Mouse (Mus musculus) MEL (cell line): ENCODE measurements around the gene Mpeg1. TPM values are rescaled to one million over a fixed set of nuclear protein-coding genes. Genes with fewer than 3 reads are reported as not detected.

Experiments
- DNase-seq: peaks from one replicate; pipeline ENCODE4 v3.0.0; 2011; ENCODE audit warnings: low read depth, low spot score
- H3K27ac ChIP-seq: 2 replicates; pipeline ENCODE4 v1.5.1; 2012; ENCODE audit warnings: low read depth, mild to moderate bottlenecking, control low read depth, low read length, moderate library complexity; ENCODE audit not compliant: control insufficient read depth
- H3K27me3 ChIP-seq, 2 experiments: fragments of 150-350 bp in 1 of 2; sonication (generic) in 1 of 2; 2 replicates each; pipeline ENCODE4 v1.6.1; 2012; ENCODE audit warnings: low read length in 2 of 2, mild to moderate bottlenecking in 2 of 2, improper control_type of control experiment in 1 of 2, moderate library complexity in 1 of 2; ENCODE audit not compliant: insufficient read depth in 2 of 2, control insufficient read depth in 1 of 2
- H3K36me3 ChIP-seq, 2 experiments: 2 replicates each; pipeline ENCODE4 v1.6.1; 2012 to 2014; ENCODE audit warnings: low read length in 2 of 2, improper control_type of control experiment in 1 of 2, inconsistent platforms in 1 of 2, mild to moderate bottlenecking in 1 of 2; ENCODE audit not compliant: insufficient read depth in 2 of 2, control insufficient read depth in 1 of 2
- H3K4me1 ChIP-seq, 2 experiments: fragments of 150-350 bp in 1 of 2; sonication (generic) in 1 of 2; 2 replicates each; pipeline ENCODE4 v1.6.1; 2012; ENCODE audit warnings: low read length in 2 of 2, improper control_type of control experiment in 1 of 2, mild to moderate bottlenecking in 1 of 2; ENCODE audit not compliant: insufficient read depth in 2 of 2, control insufficient read depth in 1 of 2
- H3K4me3 ChIP-seq, 2 experiments: fragments of 150-350 bp in 1 of 2; sonication (generic) in 1 of 2; 2 replicates each; pipeline ENCODE4 v1.5.1; 2012; ENCODE audit warnings: low read depth in 2 of 2, low read length in 2 of 2, mild to moderate bottlenecking in 2 of 2, moderate library complexity in 2 of 2, control low read depth in 1 of 2, improper control_type of control experiment in 1 of 2; ENCODE audit not compliant: control insufficient read depth in 1 of 2, insufficient read depth in 1 of 2
- H3K79me2 ChIP-seq: 2 replicates; pipeline ENCODE4 v1.6.1; 2012; ENCODE audit warnings: mild to moderate bottlenecking, low read length, moderate library complexity; ENCODE audit not compliant: control insufficient read depth, poor library complexity, insufficient read depth
- H3K9ac ChIP-seq: 2 replicates; pipeline ENCODE4 v1.6.1; 2012; ENCODE audit warnings: low read depth, mild to moderate bottlenecking, control low read depth, low read length, moderate library complexity; ENCODE audit not compliant: control insufficient read depth, poor library complexity, severe bottlenecking
- H3K9me3 ChIP-seq: fragments of 150-350 bp; sonication (generic); replicated peaks from 2 replicates; pipeline ENCODE4 v1.6.1; 2012; ENCODE audit warnings: mild to moderate bottlenecking, low read length, improper control_type of control experiment, moderate library complexity; ENCODE audit not compliant: insufficient read depth
- BHLHE40 ChIP-seq: IDR thresholded peaks from 2 replicates; pipeline ENCODE4 v1.6.1; 2012; ENCODE audit warnings: low read depth, mild to moderate bottlenecking, inconsistent platforms, low read length, improper control_type of control experiment, borderline replicate concordance
- CHD1 ChIP-seq: IDR thresholded peaks from 2 replicates; pipeline ENCODE4 v1.6.1; 2012; ENCODE audit warnings: low read depth, mild to moderate bottlenecking, inconsistent platforms, low read length, improper control_type of control experiment
- ETS1 ChIP-seq: IDR thresholded peaks from 2 replicates; pipeline ENCODE4 v1.6.1; 2012; ENCODE audit warnings: low read depth, mild to moderate bottlenecking, inconsistent platforms, low read length, improper control_type of control experiment, moderate library complexity
- GABPA ChIP-seq: IDR thresholded peaks from 2 replicates; pipeline ENCODE4 v1.6.1; 2012; ENCODE audit warnings: low read depth, mild to moderate bottlenecking, inconsistent platforms, low read length, improper control_type of control experiment, moderate library complexity
- GATA1 ChIP-seq: IDR thresholded peaks from 2 replicates; pipeline ENCODE4 v1.6.1; 2011; ENCODE audit warnings: low read depth, low read length, improper control_type of control experiment
- MAX ChIP-seq: IDR thresholded peaks from 2 replicates; pipeline ENCODE4 v1.6.1; 2011; ENCODE audit warnings: low read length, improper control_type of control experiment
- MEF2A ChIP-seq: IDR thresholded peaks from 2 replicates; pipeline ENCODE4 v1.6.1; 2014; ENCODE audit warnings: low read depth, mild to moderate bottlenecking, inconsistent platforms, low read length, improper control_type of control experiment; ENCODE audit not compliant: poor library complexity, insufficient replicate concordance, severe bottlenecking; ENCODE audit errors: extremely low read depth
- MXI1 ChIP-seq: IDR thresholded peaks from 2 replicates; pipeline ENCODE4 v1.6.1; 2011; ENCODE audit warnings: mild to moderate bottlenecking, low read depth, low read length, improper control_type of control experiment
- MYC ChIP-seq: IDR thresholded peaks from 2 replicates; pipeline ENCODE4 v1.6.1; 2011; ENCODE audit warnings: low read depth, mild to moderate bottlenecking, low read length, improper control_type of control experiment, moderate library complexity
- NELFE ChIP-seq: IDR thresholded peaks from 2 replicates; pipeline ENCODE4 v1.6.1; 2011; ENCODE audit warnings: low read depth, low read length, improper control_type of control experiment
- POLR2AphosphoS2 ChIP-seq: IDR thresholded peaks from 2 replicates; pipeline ENCODE4 v1.6.1; 2011; ENCODE audit warnings: low read length, improper control_type of control experiment
- POLR2AphosphoS5 ChIP-seq: IDR thresholded peaks from 2 replicates; pipeline ENCODE4 v1.6.1; 2012; ENCODE audit warnings: low read depth, borderline replicate concordance, mild to moderate bottlenecking, inconsistent platforms, low read length, moderate library complexity, mixed read lengths
- SIN3A ChIP-seq: IDR thresholded peaks from 2 replicates; pipeline ENCODE4 v1.6.1; 2012; ENCODE audit warnings: low read length, improper control_type of control experiment, inconsistent platforms
- TCF12 ChIP-seq: IDR thresholded peaks from 2 replicates; pipeline ENCODE4 v1.6.1; 2014; ENCODE audit warnings: low read depth, mild to moderate bottlenecking, inconsistent platforms, low read length, improper control_type of control experiment, moderate library complexity
- UBTF ChIP-seq: IDR thresholded peaks from 2 replicates; pipeline ENCODE4 v1.6.1; 2012; ENCODE audit warnings: low read depth, mild to moderate bottlenecking, inconsistent platforms, low read length, improper control_type of control experiment, moderate library complexity, borderline replicate concordance; ENCODE audit not compliant: insufficient read depth
- USF1 ChIP-seq: IDR thresholded peaks from 2 replicates; pipeline ENCODE4 v1.6.1; 2014; ENCODE audit warnings: low read depth, mild to moderate bottlenecking, inconsistent platforms, low read length, improper control_type of control experiment, moderate library complexity
- USF2 ChIP-seq, 2 experiments: IDR thresholded peaks; 2 replicates each; pipeline ENCODE4 v1.6.1; 2011 to 2012; ENCODE audit warnings: improper control_type of control experiment in 2 of 2, low read length in 2 of 2, borderline replicate concordance in 1 of 2, inconsistent platforms in 1 of 2, low read depth in 1 of 2, mild to moderate bottlenecking in 1 of 2; ENCODE audit not compliant: insufficient read depth in 1 of 2
- ZKSCAN1 ChIP-seq: IDR thresholded peaks from 2 replicates; pipeline ENCODE4 v1.6.1; 2012; ENCODE audit warnings: low read depth, mild to moderate bottlenecking, inconsistent platforms, low read length, improper control_type of control experiment, moderate library complexity
- polyA plus RNA-seq, 2 experiments: library from polyadenylated mRNA; stranded (reverse) in 1 of 2; unstranded in 1 of 2; fragments of >175 nt in 1 of 2; fragments of >200 nt in 1 of 2; gene quantifications; 2 replicates each; pipeline versions ENCODE4 v1.2.1 to v1.2.4; 2012; ENCODE audit warnings: low replicate concordance in 2 of 2, low read depth in 1 of 2; ENCODE audit not compliant: insufficient read length in 2 of 2, insufficient read depth in 1 of 2, missing spikeins in 1 of 2
- total RNA-seq: library from RNA; depleted of rRNA; stranded (reverse); fragments of 300-350 nt; gene quantifications from 2 replicates; pipeline ENCODE4 v1.2.3, GENCODE M21; 2012

The Mpeg1 gene
- total and polyA plus RNA-seq, 3 experiments, result 0.07 TPM; not detected in 2

GRCm38 (mm10) chr19:12440103-12440725 lies 20.4 kb upstream of the Mpeg1 start:
- H3K27ac ChIP-seq, result no peak overlapping the region
- H3K9ac ChIP-seq, result no peak overlapping the region
- DNase-seq, result no peak
- no peak overlapping the region for H3K4me3 ChIP-seq
- H3K9me3 ChIP-seq, result no peaks in the 10 kb centered on the region
- H3K79me2 ChIP-seq, result no peaks in the 10 kb centered on the region
- TF ChIP-seq TCF12 (no peak), UBTF (no peak), ETS1 (no peak), POLR2AphosphoS2 (no peak), ZKSCAN1 (no peak), CHD1 (no peak), MEF2A (no peak), BHLHE40 (no peak), NELFE (no peak), SIN3A (no peak), MYC (no peak), USF1 (no peak), MAX (no peak), USF2 (IDR thresholded peaks at IDR 0.05; ENCODE audit: borderline replicate concordance in 1 of 2, insufficient read depth in 1 of 2, low read depth in 1 of 2, low read length in 2 of 2) (no peak), MXI1 (no peak), GABPA (no peak)
- TF ChIP-seq, all 39 proteins: peak for 0
- Histone ChIP-seq H3K27me3 (peaks cover 2 to 4% of the 10 kb centered on the region in 2 experiments; a peak in 2 of 4 replicates), H3K4me1 (no peaks in the 10 kb centered on the region), H3K36me3 (no peaks in the 10 kb centered on the region)

DNA sequence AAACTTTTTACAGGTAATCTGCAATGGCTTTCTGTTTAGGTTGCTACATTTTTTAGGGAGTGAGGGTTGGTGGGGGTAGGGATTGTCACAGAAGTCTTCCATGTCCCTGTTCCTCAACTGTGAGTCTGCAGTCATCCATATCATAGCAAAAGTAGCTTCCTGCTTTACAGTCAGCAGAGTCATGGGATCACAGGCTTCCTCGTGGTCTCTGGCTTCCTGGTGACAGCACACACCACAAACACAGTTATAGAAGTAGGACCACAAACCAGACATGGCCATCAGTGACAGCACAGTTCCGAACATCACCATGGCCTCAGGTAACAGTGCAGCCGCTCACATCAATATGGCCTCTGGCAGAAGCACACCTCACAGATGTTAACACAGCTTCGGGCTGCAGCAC lies 18.0 kb upstream of the Mpeg1 start:
- no peaks in the 10 kb centered on the region for H3K79me2 ChIP-seq
- H3K4me3 ChIP-seq, result no peak overlapping the region
- peaks cover 2 to 4% of the 10 kb centered on the region in 2 experiments; a peak in 2 of 4 replicates for H3K27me3 ChIP-seq
- no peaks in the 10 kb centered on the region for H3K36me3 ChIP-seq
- H3K9ac ChIP-seq, result no peak overlapping the region
- H3K9me3 ChIP-seq, result no peaks in the 10 kb centered on the region
- H3K27ac ChIP-seq, result no peak overlapping the region
- no peak for TF ChIP-seq CHD1
- TF ChIP-seq ETS1, result no peak
- TF ChIP-seq GATA1, result no peak
- TF ChIP-seq POLR2AphosphoS5, result no peak
- TF ChIP-seq MXI1, result no peak
- no peak for TF ChIP-seq ZKSCAN1
- no peak for TF ChIP-seq NELFE
- DNase-seq, result no peak
- H3K4me1 ChIP-seq, result no peaks in the 10 kb centered on the region
